Mouse (Mus musculus) right cerebral cortex, postnatal 25 days (tissue): ENCODE data around the gene Kcnma1.

Source experiments
- DNase-seq: peaks from one replicate; pipeline ENCODE4 v3.0.0; 2022

The Kcnma1 gene

GRCm38 (mm10) chr14:23848529-23849141 lies 165.7 kb downstream of the Kcnma1 start:
- DNase-seq = no peak

- DNase-seq = no peak
Measured at GRCm38 (mm10) chr14:23846706-23847105, 167.6 kb downstream of the Kcnma1 start.

GRCm38 (mm10) chr14:23842025-23842424 lies 172.3 kb downstream of the Kcnma1 start:
- no peak for DNase-seq

- DNase-seq = no peak
Measured at GRCm38 (mm10) chr14:23839613-23840012, 174.7 kb downstream of the Kcnma1 start.

- DNase-seq = no peak
Measured at GRCm38 (mm10) chr14:23835387-23836111, 178.7 kb downstream of the Kcnma1 start.

- DNase-seq = no peak
Measured at GRCm38 (mm10) chr14:23831284-23831683, 183.0 kb downstream of the Kcnma1 start.

- DNase-seq = no peak
Measured at GRCm38 (mm10) chr14:23830316-23830715, 184.0 kb downstream of the Kcnma1 start.

GRCm38 (mm10) chr14:23828711-23829320 lies 185.5 kb downstream of the Kcnma1 start:
- DNase-seq = no peak

- no peak for DNase-seq
Measured at GRCm38 (mm10) chr14:23824937-23825336, 189.4 kb downstream of the Kcnma1 start.

- DNase-seq = no peak
Measured at GRCm38 (mm10) chr14:23824267-23824666, 190.0 kb downstream of the Kcnma1 start.

GRCm38 (mm10) chr14:23817585-23817984 lies 196.7 kb downstream of the Kcnma1 start:
- DNase-seq = no peak

GRCm38 (mm10) chr14:23810081-23810480 lies 204.2 kb downstream of the Kcnma1 start:
- DNase-seq = no peak

GRCm38 (mm10) chr14:23809124-23809523 lies 205.2 kb downstream of the Kcnma1 start:
- DNase-seq = no peak

GRCm38 (mm10) chr14:23806378-23806777 lies 207.9 kb downstream of the Kcnma1 start:
- DNase-seq = no peak

GRCm38 (mm10) chr14:23796878-23797277 lies 217.4 kb downstream of the Kcnma1 start:
- DNase-seq = peak; percentile 36

GRCm38 (mm10) chr14:23792674-23793073 lies 221.6 kb downstream of the Kcnma1 start:
- DNase-seq = no peak

GRCm38 (mm10) chr14:23792076-23792475 lies 222.2 kb downstream of the Kcnma1 start:
- no peak for DNase-seq

GRCm38 (mm10) chr14:23791261-23791691 lies 223.0 kb downstream of the Kcnma1 start:
- DNase-seq = peak; percentile 71

GRCm38 (mm10) chr14:23786687-23787073 lies 227.6 kb downstream of the Kcnma1 start:
- no peak for DNase-seq

- DNase-seq = peak; percentile 68
Measured at GRCm38 (mm10) chr14:23785921-23786686, 228.2 kb downstream of the Kcnma1 start.

GRCm38 (mm10) chr14:23782845-23783609 lies 231.3 kb downstream of the Kcnma1 start:
- DNase-seq = peak; percentile 52

GRCm38 (mm10) chr14:23774542-23774941 lies 239.7 kb downstream of the Kcnma1 start:
- DNase-seq = no peak
